Mouse (Mus musculus) thymus, postnatal 4 days (tissue): ENCODE measurements at regions not wholly inside any gene's neighbourhood (a gene's known extent, or its start where the extent isn't known, plus 50 kb on each side); places are given as distances from the start of the nearest gene placed in this dataset.

ENCODE experiments used
- DNase-seq: peaks from one replicate; pipeline ENCODE4 v3.0.0; 2021

DNA sequence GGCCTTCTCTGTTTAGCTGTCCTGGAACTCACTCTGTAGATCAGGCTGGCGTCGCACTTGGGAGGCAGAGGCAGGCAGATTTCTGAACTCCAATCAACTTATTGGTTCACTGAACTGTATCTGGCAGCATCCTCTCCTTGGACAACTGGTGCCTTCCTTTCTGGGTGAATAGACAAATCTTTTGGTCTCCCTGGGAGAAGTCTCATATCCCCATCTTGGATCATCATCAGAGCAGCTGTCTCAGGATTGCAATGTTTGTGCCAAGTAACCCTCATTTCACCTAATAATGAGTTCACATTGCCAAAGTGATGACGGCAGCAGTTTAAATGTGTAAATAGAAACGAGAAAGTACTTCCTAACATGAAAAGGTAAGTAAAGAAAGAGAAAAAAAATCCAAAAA lies 759.8 kb upstream of the Car8 start:
- no peak for DNase-seq

DNA sequence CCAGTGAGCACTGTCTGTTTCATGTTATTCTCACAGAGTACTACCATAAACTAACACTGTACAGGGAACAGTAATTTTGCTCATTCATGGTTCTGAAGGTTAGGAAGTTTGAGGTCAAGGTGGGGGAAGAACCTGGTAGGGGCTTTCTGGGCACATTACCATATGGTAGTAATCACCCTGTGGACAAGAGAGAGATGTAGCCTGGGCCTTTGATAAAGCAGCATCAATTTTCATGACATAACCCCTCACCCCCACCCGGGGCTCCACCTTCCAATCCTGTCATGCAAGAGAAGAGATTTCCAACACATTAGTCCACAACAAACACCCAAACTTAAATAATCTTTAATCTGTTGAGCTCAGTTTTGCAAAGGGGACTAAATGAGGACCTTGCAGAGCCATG lies 753.3 kb upstream of the Car8 start:
- no peak for DNase-seq

GRCm38 (mm10) chr4:8990551-8990950 lies 751.7 kb upstream of the Car8 start:
- DNase-seq = no peak

GRCm38 (mm10) chr4:8989614-8990013 lies 750.8 kb upstream of the Car8 start:
- no peak for DNase-seq

DNA sequence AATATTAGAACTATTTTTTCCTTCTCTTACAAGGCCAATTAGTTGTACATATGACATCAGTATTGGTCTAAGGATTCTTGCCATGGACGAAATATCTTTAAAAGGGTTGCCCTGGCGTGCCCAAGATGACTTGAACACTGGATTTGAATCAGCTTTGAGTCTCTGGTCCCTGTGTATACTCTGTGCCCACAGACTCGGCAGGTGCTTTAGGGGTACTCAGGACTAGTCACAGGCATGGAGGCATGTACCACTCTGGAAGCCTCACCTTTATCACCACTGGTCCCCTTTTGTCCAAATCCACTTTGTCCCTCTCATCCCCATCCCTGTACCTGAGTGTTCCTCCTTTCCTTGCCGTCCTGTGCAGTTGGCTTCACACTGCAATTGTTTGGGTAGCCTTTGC lies 750.3 kb upstream of the Car8 start:
- DNase-seq = no peak

DNA sequence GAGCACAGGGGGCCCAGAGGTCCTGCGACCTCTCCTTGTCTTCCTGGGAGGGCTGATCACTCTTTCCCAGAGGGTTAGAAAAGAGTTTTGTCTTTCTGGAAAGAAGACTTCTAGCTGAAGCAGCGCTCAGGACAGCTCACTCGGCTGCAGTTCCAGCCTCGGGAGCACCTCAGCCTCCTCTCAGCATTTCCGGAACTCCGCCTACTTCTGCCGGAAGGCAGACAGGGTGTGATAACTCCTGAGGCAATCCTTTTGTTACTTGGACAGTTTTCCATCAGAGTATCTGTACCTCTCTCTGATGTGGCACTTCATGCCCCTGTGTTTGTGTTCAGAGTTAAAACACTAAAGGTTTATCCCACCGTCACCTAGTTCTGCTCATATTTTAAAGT lies 749.5 kb upstream of the Car8 start:
- DNase-seq = peak; percentile 20

- no peak for DNase-seq
Observed at GRCm38 (mm10) chr4:8987544-8988344, 748.9 kb upstream of the Car8 start.

DNA sequence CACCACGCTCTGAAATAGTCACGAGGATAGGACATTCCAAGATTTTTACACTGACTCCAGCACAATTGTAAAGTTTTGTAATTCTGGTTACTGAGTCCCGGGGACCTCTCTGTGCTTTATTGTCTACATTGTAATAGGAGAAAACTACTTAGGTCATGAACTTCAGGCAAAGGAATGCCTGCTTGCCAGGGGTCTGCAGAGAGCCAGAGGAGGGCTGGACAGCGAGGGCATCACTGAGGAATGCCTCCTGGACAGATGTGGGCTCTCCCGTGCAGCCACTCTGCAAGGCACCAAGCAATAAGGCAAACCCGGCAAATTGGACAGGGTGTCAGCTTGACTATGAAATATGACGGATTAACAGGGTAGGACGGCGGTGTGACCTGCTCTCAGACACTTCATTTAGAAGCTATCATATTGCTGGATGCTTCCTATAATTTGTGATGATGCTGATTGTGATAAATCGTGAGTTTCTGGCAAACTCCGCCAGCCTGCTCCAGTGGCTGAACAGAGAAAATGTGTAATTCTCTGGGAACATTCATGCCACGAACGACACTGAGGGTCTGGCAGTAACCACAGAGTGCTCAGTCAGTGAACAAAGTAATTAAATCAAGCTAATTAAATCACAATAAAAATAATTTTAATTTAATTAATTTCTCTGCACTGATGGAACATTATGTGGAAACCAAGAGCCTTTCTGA lies 747.7 kb upstream of the Car8 start:
- DNase-seq = no peak

DNA sequence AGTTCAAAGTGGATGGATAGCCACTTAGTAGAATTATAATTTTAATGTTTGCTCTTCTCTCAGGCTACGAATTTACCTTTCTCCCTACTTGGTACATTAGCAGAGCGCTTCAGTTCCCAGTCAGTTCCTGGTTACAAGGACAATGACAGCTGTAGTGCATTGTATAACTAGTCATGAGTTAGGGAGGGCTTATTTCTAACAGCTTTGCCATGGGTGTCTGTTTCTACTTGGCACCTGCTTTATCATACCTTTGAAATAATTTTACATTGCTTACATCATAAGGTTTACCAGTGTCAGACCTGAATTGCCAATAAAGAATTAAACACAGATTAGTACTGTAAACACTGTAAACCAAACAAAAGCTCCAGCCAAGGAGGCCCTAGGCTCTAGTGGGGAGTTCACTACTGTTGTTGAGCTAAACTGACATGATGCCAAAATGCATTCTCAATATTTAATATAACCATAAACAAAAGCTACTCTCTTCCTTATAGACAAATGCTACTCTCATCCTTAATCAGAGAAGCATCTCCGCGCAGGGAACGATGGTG lies 745.3 kb upstream of the Car8 start:
- DNase-seq = no peak

GRCm38 (mm10) chr4:8978949-8979348 lies 740.1 kb upstream of the Car8 start:
- no peak for DNase-seq

GRCm38 (mm10) chr4:8969951-8970455 lies 731.2 kb upstream of the Car8 start:
- no peak for DNase-seq

- DNase-seq = no peak
Observed at GRCm38 (mm10) chr4:8968741-8969140, 729.9 kb upstream of the Car8 start.

GRCm38 (mm10) chr4:8967986-8968385 lies 729.1 kb upstream of the Car8 start:
- no peak for DNase-seq

GRCm38 (mm10) chr4:8965563-8965962 lies 726.7 kb upstream of the Car8 start:
- DNase-seq = no peak

DNA sequence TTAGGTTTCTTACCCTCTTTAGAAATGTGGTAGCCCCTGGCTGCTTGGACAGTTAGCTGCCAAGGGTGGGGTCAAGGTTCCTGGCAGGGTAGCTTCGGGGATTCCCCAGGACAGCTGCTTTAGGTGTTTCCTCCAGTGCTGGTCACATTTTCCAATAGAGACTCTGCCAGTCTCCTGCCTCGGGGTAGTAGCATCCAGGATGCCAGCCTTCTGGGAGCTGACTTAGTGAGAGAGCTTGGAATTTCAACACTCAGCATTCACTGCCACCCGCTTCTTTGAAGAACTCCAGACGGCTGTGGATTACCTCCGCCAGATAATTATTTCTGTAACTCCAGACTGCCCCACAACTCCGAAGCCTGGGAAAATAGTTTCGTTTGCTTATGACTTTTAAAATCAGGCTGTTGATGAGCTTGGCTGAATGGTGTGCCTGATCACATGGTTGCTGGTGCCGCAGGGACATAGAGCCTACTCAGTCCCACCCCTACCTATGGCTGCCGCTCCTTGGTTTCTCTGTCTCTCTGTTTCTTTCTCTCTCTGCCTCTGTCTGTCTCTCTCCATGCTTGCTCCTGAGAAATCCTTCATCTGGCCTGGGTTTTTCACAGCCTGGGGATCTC lies 724.2 kb upstream of the Car8 start:
- DNase-seq = no peak

- no peak for DNase-seq
Observed at GRCm38 (mm10) chr4:8961851-8962250, 723.0 kb upstream of the Car8 start.

DNA sequence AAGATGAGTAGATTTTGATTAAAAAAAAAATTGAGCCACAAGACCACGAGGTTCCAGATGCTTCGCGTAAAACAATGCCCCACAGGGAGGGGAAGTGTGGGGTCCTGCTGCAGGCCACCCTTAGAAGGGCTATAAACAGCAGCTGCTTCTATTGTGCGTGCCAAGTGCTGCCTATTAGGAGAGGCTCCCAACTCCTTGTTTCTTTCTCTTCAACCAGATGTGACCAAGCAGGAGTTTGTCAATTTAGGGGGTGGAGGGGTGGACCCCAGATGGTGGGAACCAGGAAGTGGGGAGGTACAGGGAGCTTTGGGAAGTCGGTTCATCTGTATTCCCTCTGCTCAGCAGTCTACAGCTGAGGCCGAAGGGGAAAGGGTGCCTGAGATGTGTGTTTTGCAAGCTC lies 718.9 kb upstream of the Car8 start:
- no peak for DNase-seq

DNA sequence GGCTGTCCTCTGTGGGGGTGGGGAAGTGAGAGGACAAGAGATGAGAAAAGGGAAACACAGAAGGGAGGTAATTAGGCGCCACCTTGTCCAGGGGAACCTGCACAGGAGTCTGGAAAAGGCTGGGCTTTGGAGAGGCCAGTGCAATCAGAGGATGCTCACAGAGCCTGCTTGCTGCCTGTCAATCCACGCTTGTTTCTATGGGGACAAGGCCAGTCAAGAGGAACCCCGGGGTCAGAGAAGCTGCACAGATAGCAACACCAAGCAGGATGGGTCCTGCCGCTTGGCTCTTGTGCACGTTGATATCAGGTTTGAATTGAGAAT lies 718.1 kb upstream of the Car8 start:
- DNase-seq = no peak

GRCm38 (mm10) chr4:8956312-8957022 lies 717.6 kb upstream of the Car8 start:
- DNase-seq = no peak

GRCm38 (mm10) chr4:8955306-8955705 lies 716.5 kb upstream of the Car8 start:
- DNase-seq = no peak

GRCm38 (mm10) chr4:8954356-8954914 lies 715.6 kb upstream of the Car8 start:
- DNase-seq = no peak

GRCm38 (mm10) chr4:8953181-8953580 lies 714.3 kb upstream of the Car8 start:
- DNase-seq = no peak

DNA sequence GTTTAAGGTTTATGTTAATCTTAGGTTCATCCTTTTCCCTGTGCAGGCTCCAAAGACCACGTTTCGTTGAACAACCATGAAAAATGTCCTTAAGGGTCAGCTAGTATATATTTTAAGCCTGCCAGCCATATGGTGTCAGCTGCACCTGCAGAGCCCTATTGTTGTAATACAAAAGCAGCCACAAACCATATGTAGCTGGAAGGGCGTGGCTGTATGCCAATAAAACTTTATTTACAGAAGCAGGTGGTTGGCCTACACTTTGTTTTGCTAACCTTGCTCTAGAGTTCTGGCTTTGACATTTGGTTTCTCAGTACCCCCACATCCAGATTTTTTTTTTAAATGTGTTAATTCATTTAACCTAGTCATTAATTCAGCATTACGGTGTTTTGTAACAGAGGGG lies 711.1 kb upstream of the Car8 start:
- DNase-seq = no peak
